Mouse (Mus musculus) hindbrain, embryonic 13.5 days (tissue): ENCODE measurements around the gene Gm5426. TPM values are rescaled to one million over a fixed set of nuclear protein-coding genes. Genes with fewer than 3 reads are reported as not detected.

ENCODE experiments used
- ATAC-seq: fragments of 200-750 bp; cut with Nextera tagmentation; 2 replicates; pipeline ENCODE4 v1.8.0; 2017; ENCODE audit warnings: moderate TSS enrichment; ENCODE audit not compliant: low FRiP score
- H3K27ac ChIP-seq: fragments of 300-500 bp; sonication (generic); 2 replicates; pipeline ENCODE4 v1.5.1; 2015; ENCODE audit warnings: inconsistent platforms, mild to moderate bottlenecking, moderate library complexity
- H3K27me3 ChIP-seq: fragments of 300-500 bp; sonication (generic); 2 replicates; pipeline ENCODE4 v1.6.1; 2015; ENCODE audit warnings: mild to moderate bottlenecking, inconsistent platforms
- H3K36me3 ChIP-seq: fragments of 300-500 bp; sonication (generic); 2 replicates; pipeline ENCODE4 v1.6.1; 2015; ENCODE audit warnings: mild to moderate bottlenecking, inconsistent platforms
- H3K4me1 ChIP-seq: fragments of 300-500 bp; sonication (generic); replicated peaks from 2 replicates; pipeline ENCODE4 v1.6.1; 2015; ENCODE audit warnings: inconsistent platforms
- H3K4me2 ChIP-seq: fragments of 300-500 bp; sonication (generic); 2 replicates; pipeline ENCODE4 v1.6.1; 2015; ENCODE audit warnings: inconsistent platforms, mild to moderate bottlenecking, moderate library complexity
- H3K4me3 ChIP-seq: fragments of 300-500 bp; sonication (generic); 2 replicates; pipeline ENCODE4 v1.5.1; 2015; ENCODE audit warnings: mild to moderate bottlenecking, inconsistent platforms
- H3K9ac ChIP-seq: fragments of 300-500 bp; sonication (generic); 2 replicates; pipeline ENCODE4 v1.6.1; 2015; ENCODE audit warnings: mild to moderate bottlenecking, inconsistent platforms
- H3K9me3 ChIP-seq: fragments of 300-500 bp; sonication (generic); 2 replicates; pipeline ENCODE4 v1.6.1; 2016; ENCODE audit warnings: inconsistent platforms
- WGBS: fragments of 180-500 bp; shearing (Covaris S2); methylation state at CpG from one replicate; pipeline ENCODE4 v1.1.7; 2015; 5-methylcytosine and 5-hydroxymethylcytosine counted together
- polyA plus RNA-seq: library from polyadenylated mRNA; unstranded; fragments of >200 nt; fragmentation: Nextera tagmentation; extraction: Ambion mirVana; gene quantifications from 2 replicates; pipeline ENCODE4 v1.2.1, GENCODE M21; 2015

Gm5426 gene
- polyA plus RNA-seq, 1 experiment from 2014 or later: not detected

- no peaks in the 10 kb centered on the region for H3K36me3 ChIP-seq
- H3K9me3 ChIP-seq: no peaks in the 10 kb centered on the region
- no peaks in the 10 kb centered on the region for H3K27me3 ChIP-seq
- no peak overlapping the region for H3K9ac ChIP-seq
- no peak overlapping the region for H3K4me3 ChIP-seq
- WGBS: 27% methylated on average over 10 of the region's 10 CpGs
- peaks cover 8% of the 10 kb centered on the region for H3K4me1 ChIP-seq
- ATAC-seq: peak; percentile 63
- H3K4me2 ChIP-seq: peak overlapping the region; percentile 25; the same call in 1 of the 2 replicates
- peak overlapping the region; percentile 8; the same call in 1 of the 2 replicates for H3K27ac ChIP-seq
Measured at GRCm38 (mm10) chr10:96148250-96148699, 11.9 kb downstream of the Gm5426 start.

GRCm38 (mm10) chr10:96150401-96151116 is 14.2 kb downstream of the Gm5426 start:
- ATAC-seq: no peak
- 91% methylated on average over 12 of the region's 12 CpGs for WGBS
- H3K4me2 ChIP-seq: no peak overlapping the region
- no peaks in the 10 kb centered on the region for H3K36me3 ChIP-seq
- H3K9me3 ChIP-seq: no peaks in the 10 kb centered on the region
- no peaks in the 10 kb centered on the region for H3K27me3 ChIP-seq
- no peak overlapping the region for H3K27ac ChIP-seq
- peaks cover 8% of the 10 kb centered on the region for H3K4me1 ChIP-seq
- no peak overlapping the region for H3K4me3 ChIP-seq
- H3K9ac ChIP-seq: no peak overlapping the region

GRCm38 (mm10) chr10:96153315-96153714 is 16.9 kb downstream of the Gm5426 start:
- Histone ChIP-seq H3K27me3 (no peaks in the 10 kb centered on the region), H3K27ac (no peak overlapping the region)

GRCm38 (mm10) chr10:96162975-96163706 is 26.7 kb downstream of the Gm5426 start:
- Histone ChIP-seq H3K9me3 (no peaks in the 10 kb centered on the region; the same call in 1 of the 2 replicates), H3K4me1 (no peaks in the 10 kb centered on the region), H3K27me3 (no peaks in the 10 kb centered on the region), H3K4me2 (no peak overlapping the region), H3K9ac (no peak overlapping the region), H3K4me3 (no peak overlapping the region), H3K27ac (no peak overlapping the region), H3K36me3 (no peaks in the 10 kb centered on the region)
- ATAC-seq: no peak
- 88% methylated on average over 7 of the region's 7 CpGs for WGBS

More at GRCm38 (mm10) chr10:96153315-96153714, 16.9 kb downstream of the Gm5426 start:
- no peak overlapping the region for H3K4me3 ChIP-seq
- no peak overlapping the region for H3K9ac ChIP-seq
- no peak for ATAC-seq
- 63% methylated on average over 5 of the region's 5 CpGs for WGBS
- H3K4me1 ChIP-seq: peaks cover 4% of the 10 kb centered on the region
- H3K9me3 ChIP-seq: no peaks in the 10 kb centered on the region
- no peak overlapping the region for H3K4me2 ChIP-seq
- H3K36me3 ChIP-seq: no peaks in the 10 kb centered on the region

GRCm38 (mm10) chr10:96163791-96164190 is 27.4 kb downstream of the Gm5426 start:
- no peak overlapping the region for H3K27ac ChIP-seq
- 93% methylated on average over 4 of the region's 4 CpGs for WGBS
- no peak for ATAC-seq
- no peaks in the 10 kb centered on the region; the same call in 1 of the 2 replicates for H3K9me3 ChIP-seq
- no peaks in the 10 kb centered on the region for H3K27me3 ChIP-seq
- no peak overlapping the region for H3K4me3 ChIP-seq
- H3K36me3 ChIP-seq: no peaks in the 10 kb centered on the region
- no peak overlapping the region for H3K4me2 ChIP-seq
- H3K4me1 ChIP-seq: no peaks in the 10 kb centered on the region
- H3K9ac ChIP-seq: no peak overlapping the region

- ATAC-seq: no peak
- Histone ChIP-seq H3K9me3 (no peaks in the 10 kb centered on the region; the same call in 1 of the 2 replicates), H3K4me3 (no peak overlapping the region), H3K4me1 (no peaks in the 10 kb centered on the region), H3K9ac (no peak overlapping the region), H3K36me3 (no peaks in the 10 kb centered on the region), H3K27ac (no peak overlapping the region), H3K4me2 (no peak overlapping the region), H3K27me3 (no peaks in the 10 kb centered on the region)
- WGBS: 87% methylated on average over 4 of the region's 4 CpGs
Measured at GRCm38 (mm10) chr10:96165260-96165659, 28.9 kb downstream of the Gm5426 start.

- Histone ChIP-seq H3K4me1 (no peaks in the 10 kb centered on the region), H3K4me2 (no peak overlapping the region), H3K36me3 (no peaks in the 10 kb centered on the region), H3K27ac (no peak overlapping the region), H3K4me3 (no peak overlapping the region), H3K9me3 (no peaks in the 10 kb centered on the region), H3K9ac (no peak overlapping the region), H3K27me3 (no peaks in the 10 kb centered on the region)
- WGBS: 91% methylated on average over 4 of the region's 4 CpGs
- ATAC-seq: no peak
Measured at GRCm38 (mm10) chr10:96168998-96169397, 32.6 kb downstream of the Gm5426 start.

- no peaks in the 10 kb centered on the region for H3K9me3 ChIP-seq
- no peak overlapping the region for H3K4me3 ChIP-seq
- H3K4me2 ChIP-seq: no peak overlapping the region
- H3K27ac ChIP-seq: no peak overlapping the region
- no peak overlapping the region for H3K9ac ChIP-seq
- no peaks in the 10 kb centered on the region for H3K36me3 ChIP-seq
- H3K4me1 ChIP-seq: no peaks in the 10 kb centered on the region
- no peaks in the 10 kb centered on the region for H3K27me3 ChIP-seq
- no peak for ATAC-seq
Measured at GRCm38 (mm10) chr10:96171546-96171945, 35.1 kb downstream of the Gm5426 start.

GRCm38 (mm10) chr10:96172964-96173363 is 36.6 kb downstream of the Gm5426 start:
- WGBS: 84% methylated on average over 4 of the region's 4 CpGs
- Histone ChIP-seq H3K27me3 (no peaks in the 10 kb centered on the region), H3K9me3 (no peaks in the 10 kb centered on the region), H3K4me2 (no peak overlapping the region), H3K9ac (no peak overlapping the region), H3K36me3 (no peaks in the 10 kb centered on the region), H3K4me1 (no peaks in the 10 kb centered on the region), H3K27ac (no peak overlapping the region), H3K4me3 (no peak overlapping the region)
- no peak for ATAC-seq

- Histone ChIP-seq H3K36me3 (no peaks in the 10 kb centered on the region), H3K9ac (no peak overlapping the region), H3K27me3 (no peaks in the 10 kb centered on the region), H3K4me2 (no peak overlapping the region), H3K27ac (no peak overlapping the region), H3K4me3 (no peak overlapping the region), H3K4me1 (no peaks in the 10 kb centered on the region), H3K9me3 (no peaks in the 10 kb centered on the region)
- ATAC-seq: no peak
- WGBS: 88% methylated on average over 10 of the region's 10 CpGs
Measured at GRCm38 (mm10) chr10:96173771-96174170, 37.4 kb downstream of the Gm5426 start.

GRCm38 (mm10) chr10:96176916-96177315 is 40.5 kb downstream of the Gm5426 start:
- no peak overlapping the region for H3K4me2 ChIP-seq
- H3K4me3 ChIP-seq: no peak overlapping the region
- H3K4me1 ChIP-seq: no peaks in the 10 kb centered on the region
- no peaks in the 10 kb centered on the region for H3K27me3 ChIP-seq
- H3K27ac ChIP-seq: no peak overlapping the region
- WGBS: 96% methylated on average over 6 of the region's 6 CpGs
- no peak for ATAC-seq
- H3K36me3 ChIP-seq: no peaks in the 10 kb centered on the region
- H3K9me3 ChIP-seq: no peaks in the 10 kb centered on the region
- no peak overlapping the region for H3K9ac ChIP-seq

GRCm38 (mm10) chr10:96180554-96181397 is 44.4 kb downstream of the Gm5426 start:
- H3K27me3 ChIP-seq: no peaks in the 10 kb centered on the region
- 88% methylated on average over 12 of the region's 12 CpGs for WGBS
- no peak overlapping the region for H3K4me3 ChIP-seq
- H3K36me3 ChIP-seq: no peaks in the 10 kb centered on the region
- no peaks in the 10 kb centered on the region for H3K9me3 ChIP-seq
- no peak for ATAC-seq
- no peak overlapping the region for H3K27ac ChIP-seq
- H3K4me1 ChIP-seq: no peaks in the 10 kb centered on the region
- no peak overlapping the region for H3K9ac ChIP-seq
- H3K4me2 ChIP-seq: no peak overlapping the region
